Mouse (Mus musculus): ENCODE measurements around the gene Hist1h3b. TPM values are rescaled to one million over a fixed set of nuclear protein-coding genes. Genes with fewer than 3 reads are reported as not detected.
A peak's percentile ranks its signal among the peaks of the same experiment; 100 is the strongest.

Hist1h3b gene
- total RNA-seq, 2 experiments from 2014 or later = 221 to 266 TPM

DNA sequence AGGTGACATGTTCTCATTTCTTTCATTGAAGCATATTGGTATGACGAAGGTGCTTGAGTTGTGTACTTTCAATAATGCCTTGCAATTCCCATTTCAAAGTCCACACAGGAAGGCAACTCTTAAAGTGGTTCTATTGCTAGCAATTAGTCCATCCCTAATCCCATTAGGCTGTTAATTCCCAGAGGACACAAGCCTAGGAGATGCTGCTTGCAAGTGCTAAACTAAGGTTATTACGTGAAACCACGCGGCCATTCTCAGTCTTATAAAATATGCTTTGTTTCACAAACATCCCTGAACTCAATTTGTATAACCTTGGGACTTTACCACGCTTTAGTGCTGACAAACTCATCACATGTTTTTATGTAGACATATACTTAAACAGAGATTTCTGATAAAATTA is 15.0 kb upstream of the Hist1h3b start:
- intact Hi-C loops (cut with DNase I) = loop anchor here (5.0 to 10.0 kb wide), 3 partner anchors 52 to 305 kb away; partner anchors contain the start of genes Hist1h1e, Hist1h2ac, Hist1h2bc and Hist1h2be

DNA sequence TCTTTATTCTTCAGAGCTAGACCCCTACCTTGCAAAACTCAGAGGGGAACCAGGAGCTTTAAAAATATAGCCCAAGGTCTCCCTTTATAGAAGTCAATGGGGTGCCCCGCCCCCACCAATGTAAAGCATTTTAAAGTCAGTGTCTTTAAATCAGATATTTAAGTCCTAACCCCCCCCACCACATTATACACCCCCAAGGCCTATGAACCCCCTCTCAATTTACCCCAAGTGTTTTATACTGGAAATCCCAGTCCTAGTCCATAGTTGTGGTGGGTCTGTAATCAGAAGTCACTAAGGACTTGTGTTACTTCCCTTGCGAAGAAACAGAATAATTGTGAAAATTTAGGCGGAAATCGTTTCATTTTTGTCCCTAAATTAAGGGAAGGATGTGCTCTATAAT is 14.0 kb upstream of the Hist1h3b start:
- intact Hi-C loops (cut with DNase I) = loop anchor here (5.0 to 10.0 kb wide), 3 partner anchors 53 to 306 kb away; partner anchors contain the start of genes Hist1h1e, Hist1h2ac, Hist1h2bc and Hist1h2be
- DNase-seq = peak in 1 of 2 experiments; percentile 49

More for the DNA sequence above, 15.0 kb upstream of the Hist1h3b start:
- DNase-seq = no peak

DNA sequence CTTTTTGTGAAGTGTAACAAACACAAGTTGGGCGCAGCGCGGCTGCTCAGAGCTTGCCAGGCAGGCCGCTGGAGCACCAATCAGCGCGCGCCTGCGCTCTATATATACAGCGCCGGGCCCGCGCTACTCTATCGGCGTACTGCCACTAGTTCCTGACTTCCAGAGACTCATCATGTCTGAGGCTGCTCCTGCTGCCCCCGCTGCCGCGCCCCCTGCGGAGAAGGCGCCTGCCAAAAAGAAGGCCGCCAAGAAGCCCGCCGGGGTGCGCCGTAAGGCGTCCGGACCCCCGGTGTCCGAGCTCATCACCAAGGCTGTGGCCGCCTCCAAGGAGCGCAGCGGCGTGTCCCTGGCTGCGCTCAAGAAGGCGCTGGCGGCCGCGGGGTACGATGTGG is 13.4 kb upstream of the Hist1h3b start, which contains the start of gene Hist1h1c:
Gene Hist1h1c (plus strand): TSS at position 132 of the 392 bp plus-strand sequence.
- DNase-seq = peak; percentile 94 to 96
- intact Hi-C loops (cut with DNase I) = loop anchor here (5.0 to 10.0 kb wide), 3 partner anchors 54 to 306 kb away; partner anchors contain the start of genes Hist1h1e, Hist1h2ac, Hist1h2bc and Hist1h2be

DNA sequence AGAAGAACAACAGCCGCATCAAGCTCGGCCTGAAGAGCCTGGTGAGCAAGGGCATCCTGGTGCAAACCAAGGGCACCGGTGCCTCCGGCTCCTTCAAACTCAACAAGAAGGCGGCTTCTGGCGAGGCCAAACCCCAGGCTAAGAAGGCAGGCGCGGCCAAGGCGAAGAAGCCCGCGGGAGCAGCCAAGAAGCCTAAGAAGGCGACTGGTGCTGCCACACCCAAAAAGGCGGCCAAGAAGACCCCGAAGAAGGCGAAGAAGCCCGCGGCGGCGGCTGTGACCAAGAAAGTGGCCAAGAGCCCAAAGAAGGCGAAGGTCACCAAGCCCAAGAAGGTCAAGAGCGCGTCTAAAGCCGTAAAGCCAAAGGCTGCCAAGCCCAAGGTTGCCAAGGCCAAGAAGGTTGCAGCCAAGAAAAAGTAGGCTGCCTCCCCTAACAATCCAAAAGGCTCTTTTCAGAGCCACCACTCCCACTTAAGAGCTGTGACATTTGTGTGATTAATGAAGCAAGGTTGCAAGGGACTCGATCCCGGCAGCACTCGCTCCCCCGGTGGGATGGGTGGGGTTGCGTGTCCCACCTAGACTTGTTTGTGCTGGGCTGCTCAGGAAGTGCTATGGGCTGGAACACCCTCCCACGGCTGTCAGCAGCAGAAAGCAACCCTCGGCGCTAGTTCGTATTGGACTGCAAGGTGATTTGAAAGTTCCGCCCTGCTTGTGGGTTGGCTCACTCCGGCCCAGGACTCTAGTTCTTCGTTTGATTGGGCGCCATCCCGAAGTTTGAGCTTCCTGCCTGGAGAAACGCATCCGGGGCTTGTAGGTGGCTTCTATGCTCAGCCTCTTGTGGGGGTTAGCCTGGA is 12.8 kb upstream of the Hist1h3b start:
- intact Hi-C loops (cut with DNase I) = loop anchor here (5.0 to 10.0 kb wide), 3 partner anchors 54 to 307 kb away; partner anchors contain the start of genes Hist1h1e, Hist1h2ac, Hist1h2bc and Hist1h2be
- DNase-seq = peak; percentile 94 to 97

DNA sequence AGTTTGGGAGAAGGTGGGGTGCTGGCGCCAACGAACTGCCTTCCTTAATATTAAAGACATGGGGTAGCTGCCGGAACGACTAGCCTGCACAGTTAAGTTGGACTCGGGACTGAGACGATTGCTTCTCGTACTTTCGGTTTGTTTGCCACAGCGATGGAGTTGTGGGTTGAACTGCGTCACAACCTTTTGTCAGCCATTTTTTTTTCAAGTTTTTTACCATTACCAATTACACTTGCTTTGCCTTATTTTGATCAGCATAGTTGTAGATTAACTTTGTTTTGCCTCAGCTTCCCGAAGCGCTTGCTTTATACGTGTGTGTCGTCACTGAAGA is 12.2 kb upstream of the Hist1h3b start:
- DNase-seq = no peak
- intact Hi-C loops (cut with DNase I) = loop anchor here (5.0 to 10.0 kb wide), 6 partner anchors 55 to 1915 kb away; partner anchors contain the start of genes Hist1h1e, Hist1h2ac, Hist1h2af and Hist1h2bc

DNA sequence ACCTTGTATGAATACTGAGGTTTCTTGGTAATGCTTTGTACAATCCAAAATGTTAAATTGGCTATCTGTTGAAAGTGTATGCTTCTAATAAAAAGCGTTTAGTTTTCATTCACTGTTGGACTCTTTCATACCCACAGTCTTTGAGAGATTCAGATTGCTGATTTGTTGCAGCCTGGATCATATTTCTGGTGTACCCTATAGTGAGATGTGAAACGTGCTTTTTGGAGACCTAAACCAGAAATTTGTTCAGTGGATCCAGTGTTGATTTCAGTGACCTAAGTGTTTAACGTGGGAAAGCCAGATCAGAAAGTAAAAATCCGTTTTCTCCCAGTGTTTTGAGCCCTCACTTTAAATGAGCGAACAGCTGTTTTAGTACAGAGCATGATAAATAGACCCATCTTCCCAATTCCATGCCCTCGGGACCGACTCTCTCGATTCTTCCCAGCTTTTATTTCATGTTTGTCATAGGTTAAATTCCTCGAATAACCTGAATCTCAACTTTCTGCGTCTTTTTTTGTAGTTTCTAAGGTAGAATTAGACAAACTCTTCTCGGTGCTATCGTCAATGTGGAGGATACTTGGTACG is 11.7 kb upstream of the Hist1h3b start:
- DNase-seq = no peak
- intact Hi-C loops (cut with DNase I) = loop anchor here (5.0 to 10.0 kb wide), 3 partner anchors 158 to 1916 kb away; partner anchors contain the start of genes Hist1h2af, Hist1h3g, Hist1h4d and Hist1h4h

DNA sequence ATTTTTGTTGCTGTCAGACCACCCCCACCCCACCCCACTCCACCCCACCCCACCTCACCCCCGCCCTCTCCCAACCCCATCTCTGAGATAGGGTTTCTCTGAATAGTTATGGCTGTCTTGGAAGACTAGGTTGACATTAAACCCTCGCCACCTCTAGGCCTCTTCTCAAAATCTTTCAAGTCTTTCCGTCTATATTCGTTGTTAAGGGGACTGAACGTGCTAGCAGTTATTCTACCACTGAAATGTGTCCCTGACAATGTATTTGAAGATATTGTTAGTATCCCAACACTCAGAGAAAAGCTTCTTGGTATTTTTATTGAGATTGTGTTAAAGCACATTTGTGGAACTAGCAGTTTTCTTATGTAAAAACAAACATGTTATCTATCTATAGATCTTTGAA is 11.2 kb upstream of the Hist1h3b start:
- DNase-seq = no peak
- intact Hi-C loops (cut with DNase I) = loop anchor here (5.0 to 10.0 kb wide), 3 partner anchors 159 to 1916 kb away; partner anchors contain the start of genes Hist1h2af, Hist1h3g, Hist1h4d and Hist1h4h

DNA sequence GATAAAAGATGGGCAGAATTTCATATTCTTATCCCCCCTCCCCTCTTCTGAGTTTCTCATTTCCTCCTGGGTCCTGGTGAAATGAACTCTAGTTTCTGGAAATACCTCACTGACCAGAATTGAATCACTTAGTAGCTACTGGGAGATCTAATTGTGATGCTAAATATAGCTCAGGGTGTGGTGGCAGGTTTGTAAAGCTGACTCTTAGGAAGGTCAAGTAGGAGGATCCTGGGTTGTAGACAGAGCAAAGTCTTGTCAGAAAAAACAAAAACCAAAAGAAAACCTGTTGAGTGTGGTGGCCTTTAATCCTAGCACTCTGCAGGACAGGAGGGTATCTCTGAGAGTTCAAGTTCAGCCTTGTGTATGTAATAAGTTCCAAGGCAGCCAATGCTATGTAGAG is 10.1 kb upstream of the Hist1h3b start:
- intact Hi-C loops (cut with DNase I) = loop anchor here (5.0 to 10.0 kb wide), 3 partner anchors 160 to 1917 kb away; partner anchors contain the start of genes Hist1h2af, Hist1h3g, Hist1h4d and Hist1h4h
- DNase-seq = no peak

DNA sequence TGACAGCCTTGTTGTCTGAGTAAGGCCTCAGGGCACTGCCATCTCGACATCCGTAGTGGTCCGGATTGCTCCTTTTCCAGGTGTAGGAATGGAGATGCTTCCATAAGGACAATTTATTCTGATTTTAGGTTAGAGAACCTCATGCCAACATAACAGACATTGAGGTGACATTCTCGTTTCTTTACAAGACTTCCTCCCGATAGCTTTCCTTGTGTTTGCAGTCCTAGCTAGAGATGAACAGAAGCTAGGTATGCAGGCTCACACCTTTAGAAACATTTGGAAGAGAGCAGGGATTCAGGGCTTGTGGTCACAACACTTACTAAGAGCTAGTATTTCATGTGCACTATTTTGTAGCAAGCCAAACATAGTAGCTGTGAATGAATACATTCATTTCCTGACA is 8.9 kb upstream of the Hist1h3b start:
- intact Hi-C loops (cut with DNase I) = loop anchor here (5.0 to 10.0 kb wide), 3 partner anchors 161 to 1918 kb away; partner anchors contain the start of genes Hist1h2af, Hist1h3g, Hist1h4d and Hist1h4h
- no peak for DNase-seq

DNA sequence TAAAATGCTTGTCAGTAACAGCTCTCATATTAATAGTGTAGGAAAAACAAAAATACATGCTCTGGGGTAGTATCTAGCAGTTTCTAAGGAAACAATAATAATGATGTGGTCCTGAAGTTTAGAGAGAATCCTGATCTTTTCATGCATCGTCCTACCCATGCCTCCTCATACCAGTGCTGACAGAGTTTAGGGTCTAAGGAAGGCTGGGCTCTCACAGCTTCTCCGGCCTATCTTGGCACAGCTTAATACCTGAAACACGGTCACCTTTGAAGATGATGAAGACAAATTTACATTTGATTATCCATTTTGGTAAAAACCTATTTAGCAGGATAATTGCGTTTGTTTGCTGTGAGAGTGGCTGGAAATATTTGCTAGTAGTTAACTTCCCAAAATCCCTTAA is 8.1 kb upstream of the Hist1h3b start:
- intact Hi-C loops (cut with DNase I) = loop anchor here (5.0 to 10.0 kb wide), 3 partner anchors 162 to 1919 kb away; partner anchors contain the start of genes Hist1h2af, Hist1h3g, Hist1h4d and Hist1h4h

DNA sequence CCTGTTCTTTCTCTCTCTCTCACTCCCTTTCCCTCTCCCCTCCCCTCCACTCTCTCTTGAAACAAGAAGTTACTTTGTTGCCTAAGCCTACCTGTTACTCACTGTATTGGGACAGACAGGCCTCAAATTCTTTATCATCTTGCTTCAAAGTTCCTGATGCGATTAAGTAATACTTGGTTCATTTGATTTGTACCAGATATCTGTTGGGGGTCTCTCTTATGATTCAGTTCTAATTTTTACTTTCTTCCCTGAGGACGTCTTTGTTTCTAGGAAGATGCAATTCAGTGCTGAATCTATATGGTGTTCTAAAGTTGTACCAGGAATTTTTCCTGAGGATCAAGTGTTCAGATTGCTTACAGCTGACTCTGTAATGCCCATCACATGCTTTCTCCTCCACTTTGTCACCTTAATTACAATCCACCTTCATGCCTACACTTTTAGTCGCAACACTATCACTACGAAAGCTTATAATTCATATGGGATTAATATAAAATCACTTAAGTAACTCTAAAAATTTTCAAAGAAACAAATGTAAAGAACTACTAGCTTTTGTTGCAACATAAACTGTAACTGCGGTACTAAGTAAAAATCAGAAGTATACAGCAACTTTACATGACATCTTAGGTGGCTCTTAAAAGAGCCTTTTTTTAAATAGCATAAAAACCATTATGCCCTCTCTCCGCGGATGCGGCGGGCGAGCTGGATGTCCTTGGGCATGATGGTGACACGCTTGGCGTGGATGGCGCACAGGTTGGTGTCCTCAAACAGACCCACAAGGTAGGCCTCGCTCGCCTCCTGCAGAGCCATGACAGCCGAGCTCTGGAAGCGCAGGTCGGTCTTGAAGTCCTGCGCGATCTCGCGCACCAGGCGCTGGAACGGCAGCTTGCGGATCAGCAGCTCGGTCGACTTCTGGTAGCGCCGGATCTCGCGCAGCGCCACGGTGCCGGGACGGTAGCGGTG is 7.4 kb upstream of the Hist1h3b start:
- DNase-seq = no peak
- intact Hi-C loops (cut with DNase I) = loop anchor here (5.0 to 10.0 kb wide), 4 partner anchors 162 to 1920 kb away; partner anchors contain the start of genes Hist1h2af, Hist1h2ag, Hist1h2bj and Hist1h3g

More for the DNA sequence above, 8.1 kb upstream of the Hist1h3b start:
- DNase-seq = no peak

DNA sequence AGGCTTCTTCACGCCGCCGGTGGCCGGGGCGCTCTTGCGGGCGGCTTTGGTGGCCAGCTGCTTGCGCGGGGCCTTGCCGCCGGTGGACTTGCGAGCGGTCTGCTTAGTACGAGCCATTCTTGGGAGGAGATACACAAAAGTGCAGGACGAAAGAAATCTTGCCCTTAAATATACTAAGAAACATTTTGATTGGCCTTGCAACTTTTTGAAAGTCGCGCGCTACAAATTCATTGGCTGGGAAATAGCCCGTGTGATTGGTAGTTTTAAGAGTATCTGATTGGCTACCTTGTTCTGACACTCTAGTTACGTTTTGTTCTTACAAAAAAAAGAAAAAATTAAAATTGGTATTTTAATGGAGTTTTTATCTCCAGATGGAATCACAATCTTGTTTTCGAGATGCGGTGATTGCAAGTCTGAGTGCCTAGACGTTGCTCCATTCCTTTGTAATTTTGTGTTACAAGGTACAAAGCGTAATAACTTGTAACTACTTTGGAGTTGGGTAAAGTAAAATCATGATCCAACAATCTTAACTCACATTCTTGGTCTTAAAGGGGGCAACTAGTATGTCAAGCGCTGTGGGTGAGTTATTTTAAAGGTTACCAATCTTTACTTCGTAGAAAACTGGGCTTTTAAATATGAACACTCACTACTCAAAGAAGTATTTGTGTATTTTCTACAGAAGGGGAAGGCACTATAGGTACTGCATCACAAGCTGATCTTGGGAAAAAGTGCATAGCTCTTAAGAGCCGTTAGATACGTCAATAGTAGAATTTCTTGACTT is 6.5 kb upstream of the Hist1h3b start, which contains the start of gene Hist1h3c:
Gene Hist1h3c (minus strand): TSS at position 222 of the 781 bp plus-strand sequence.
- intact Hi-C loops (cut with DNase I) = loop anchor here (5.0 to 10.0 kb wide), 3 partner anchors 211 to 1921 kb away; partner anchors contain the start of genes Hist1h2af, Hist1h2ag, Hist1h2bj and Hist1h3g
- peak; percentile 90 to 92 for DNase-seq

DNA sequence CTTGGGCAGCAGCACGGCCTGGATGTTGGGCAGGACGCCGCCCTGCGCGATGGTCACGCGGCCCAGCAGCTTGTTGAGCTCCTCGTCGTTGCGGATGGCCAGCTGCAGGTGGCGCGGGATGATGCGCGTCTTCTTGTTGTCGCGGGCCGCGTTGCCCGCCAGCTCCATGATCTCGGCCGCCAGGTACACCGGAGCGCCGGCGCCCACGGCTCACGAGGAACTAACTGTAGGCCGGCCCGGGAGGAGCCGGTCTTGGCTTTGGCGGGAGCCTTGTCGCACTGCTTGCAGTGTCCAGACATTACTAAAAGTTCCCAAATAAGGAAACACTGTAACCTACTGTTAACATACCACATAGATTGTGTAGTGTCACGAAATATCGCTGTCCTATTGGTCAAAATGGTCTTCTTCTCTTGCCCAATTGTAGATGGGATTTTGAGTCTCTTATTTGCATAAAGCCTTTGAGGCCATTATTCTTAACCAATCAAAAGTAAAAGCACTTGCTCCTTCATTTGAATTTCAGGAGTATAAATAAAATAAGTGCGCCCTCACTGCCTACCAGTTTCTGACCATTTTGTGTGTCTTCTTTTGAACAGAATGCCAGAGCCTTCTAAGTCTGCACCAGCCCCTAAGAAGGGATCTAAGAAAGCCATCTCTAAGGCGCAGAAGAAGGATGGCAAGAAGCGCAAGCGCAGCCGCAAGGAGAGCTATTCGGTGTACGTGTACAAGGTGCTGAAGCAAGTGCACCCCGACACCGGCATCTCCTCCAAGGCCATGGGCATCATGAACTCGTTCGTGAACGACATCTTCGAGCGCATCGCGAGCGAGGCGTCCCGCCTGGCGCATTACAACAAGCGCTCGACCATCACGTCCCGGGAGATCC is 5.6 kb upstream of the Hist1h3b start, which contains the start of gene Hist1h2bb:
Gene Hist1h2bb (plus strand): TSS at position 534 of the 880 bp plus-strand sequence.
- peak; percentile 82 for DNase-seq
- intact Hi-C loops (cut with DNase I) = loop anchor here (5.0 to 10.0 kb wide), 3 partner anchors 212 to 1922 kb away; partner anchors contain the start of genes Hist1h2af, Hist1h2ag, Hist1h2bj and Hist1h3g

DNA sequence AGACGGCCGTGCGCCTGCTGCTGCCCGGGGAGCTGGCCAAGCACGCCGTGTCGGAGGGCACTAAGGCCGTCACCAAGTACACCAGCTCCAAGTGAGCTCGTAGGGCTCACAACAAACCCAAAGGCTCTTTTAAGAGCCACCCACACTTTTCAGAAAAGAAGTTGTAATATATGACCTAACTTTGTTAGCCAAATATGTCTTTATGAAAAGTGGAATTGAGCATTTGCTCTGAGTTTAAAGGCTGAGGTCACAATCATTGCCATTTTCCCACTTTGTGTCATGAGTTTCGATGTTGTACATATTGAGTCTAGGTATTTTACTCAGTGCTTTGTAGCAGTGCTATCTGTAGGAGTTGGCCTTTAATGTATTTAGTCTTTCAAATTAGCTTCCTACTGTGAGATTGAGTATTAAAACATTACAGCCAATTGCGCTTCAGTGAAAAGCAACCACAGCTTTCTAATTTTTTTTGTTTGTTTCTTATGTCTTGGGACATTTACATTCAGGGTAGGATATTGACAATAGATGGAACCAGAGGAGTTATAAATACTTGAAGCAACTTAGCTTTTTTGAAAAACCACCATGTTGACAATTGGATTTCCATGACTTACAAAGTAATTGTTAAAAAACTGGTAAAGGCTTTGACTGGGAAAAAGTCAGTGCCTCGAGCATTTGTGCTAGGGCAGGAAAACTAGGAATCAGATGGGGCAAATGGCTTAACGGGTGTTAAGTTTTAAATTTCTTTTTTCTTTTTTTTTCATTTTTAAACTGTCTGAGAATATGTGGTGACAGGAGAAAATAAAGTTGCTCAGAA is 4.8 kb upstream of the Hist1h3b start:
- intact Hi-C loops (cut with DNase I) = loop anchor here (5.0 to 10.0 kb wide), 3 partner anchors 212 to 1922 kb away; partner anchors contain the start of genes Hist1h2af, Hist1h2ag, Hist1h2bj and Hist1h3g
- no peak for DNase-seq

DNA sequence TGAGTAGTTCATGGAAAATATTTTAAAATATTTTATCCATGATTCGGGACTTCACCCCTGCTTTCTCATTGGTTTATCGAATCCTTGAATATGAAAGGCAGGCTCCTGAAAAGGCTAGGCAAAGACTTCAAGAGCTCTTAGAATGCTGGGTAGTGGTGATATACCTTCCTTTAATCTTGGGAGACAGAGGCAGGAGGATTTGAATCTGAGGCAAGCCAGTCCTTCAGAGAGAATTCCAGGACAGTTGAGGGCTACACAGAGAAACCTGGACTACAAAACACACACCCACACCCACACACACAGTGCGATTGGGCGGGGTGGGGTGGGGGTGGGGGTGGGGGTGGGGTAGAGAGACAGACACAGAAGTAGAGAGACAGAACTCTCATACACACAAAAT is 4.2 kb upstream of the Hist1h3b start:
- intact Hi-C loops (cut with DNase I) = loop anchor here (5.0 to 10.0 kb wide), 3 partner anchors 213 to 1923 kb away; partner anchors contain the start of genes Hist1h2af, Hist1h2ag, Hist1h2bj and Hist1h3g
- no peak for DNase-seq

DNA sequence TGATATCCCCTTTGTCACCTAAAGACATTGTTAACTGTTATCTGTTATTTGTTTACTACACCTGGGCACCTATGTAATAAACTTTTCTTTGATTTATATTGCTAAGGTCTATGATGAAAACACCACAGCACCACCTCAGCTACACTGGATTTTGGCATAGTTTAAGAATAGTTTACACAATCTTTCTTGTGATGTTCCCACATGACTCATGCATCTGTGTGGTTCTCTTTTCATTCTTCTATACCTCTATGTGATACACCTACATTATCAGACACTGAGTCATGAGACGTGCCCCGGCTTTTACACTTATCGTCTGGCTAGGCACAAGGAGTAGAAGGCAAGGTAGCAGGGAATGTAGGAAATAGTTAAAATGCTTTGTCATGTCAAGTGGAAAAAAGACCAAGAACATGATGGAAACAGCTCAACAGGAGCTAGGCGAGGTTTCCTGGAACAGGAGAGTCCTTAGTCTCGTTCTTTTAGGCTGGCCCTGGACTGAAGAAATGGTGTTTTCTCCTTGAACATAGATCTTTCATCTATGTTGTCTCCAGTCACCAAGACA is 2.4 kb upstream of the Hist1h3b start:
- no peak for DNase-seq

More for the DNA sequence above, 2.4 kb upstream of the Hist1h3b start:
- intact Hi-C loops (cut with DNase I) = loop anchor here (5.0 to 10.0 kb wide), 4 partner anchors 215 to 1995 kb away; partner anchors contain the start of genes Hist1h2af, Hist1h2ag, Hist1h2ak and Hist1h2bj

Data from heart, postnatal 10 days (tissue).